Mouse (Mus musculus) embryonic fibroblast, embryonic 13.5 days (primary cell): ENCODE results near the gene Dppa5a.

Source experiments
- CTCF ChIP-seq: IDR thresholded peaks from 2 replicates; pipeline ENCODE4 v1.5.1; 2011; ENCODE audit warnings: mild to moderate bottlenecking, control low read depth, low read length, moderate library complexity, borderline replicate concordance; ENCODE audit not compliant: insufficient read depth
- POLR2A ChIP-seq: IDR thresholded peaks from 2 replicates; pipeline ENCODE4 v1.6.1; 2011; ENCODE audit warnings: low read depth, mild to moderate bottlenecking, control low read depth, low read length, moderate library complexity

DNA sequence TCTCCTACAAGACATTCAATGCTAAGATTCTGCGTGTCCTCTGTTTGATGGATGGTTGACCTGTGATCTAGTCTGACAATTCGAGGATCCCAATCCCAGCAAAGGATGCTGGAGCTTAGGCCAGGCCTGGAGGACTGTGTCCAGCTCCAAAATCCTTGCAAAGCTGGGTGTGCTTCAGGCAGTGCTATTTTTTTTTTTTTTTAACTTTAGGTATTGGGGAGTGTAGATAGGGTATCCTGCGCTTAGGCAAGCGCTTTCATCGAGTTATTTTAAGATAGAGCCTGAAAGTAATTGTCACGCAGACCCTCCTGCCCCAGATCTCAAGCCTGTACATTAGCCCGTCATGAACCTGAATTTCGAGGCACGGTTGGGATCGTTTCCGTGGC lies 27.3 kb upstream of the Dppa5a start:
- no peak for TF ChIP-seq POLR2A
- TF ChIP-seq CTCF: no peak
